Mouse (Mus musculus) liver, postnatal 0 days (tissue): ENCODE results near the gene Zfp583.

ENCODE experiments used
- CTCF ChIP-seq: sonication (generic); IDR thresholded peaks from 2 replicates; pipeline ENCODE4 v1.5.1; 2016; ENCODE audit warnings: antibody characterized with exemption, low read depth
- EP300 ChIP-seq: IDR thresholded peaks from 2 replicates; pipeline ENCODE4 v1.6.1; 2016; ENCODE audit warnings: antibody characterized with exemption, low read depth, mild to moderate bottlenecking

GRCm38 (mm10) chr7:6277906-6278305 lies 53.2 kb downstream of the Zfp583 start:
- TF ChIP-seq CTCF, result no peak
- TF ChIP-seq EP300, result peak; percentile 75
